Mouse (Mus musculus) ES-Bruce4 (cell line): ENCODE data around the gene Myo5a. TPM values are rescaled to one million over a fixed set of nuclear protein-coding genes. Genes with fewer than 3 reads are reported as not detected.

Source experiments
- H3K27ac ChIP-seq: 2 replicates; pipeline ENCODE4 v1.5.1; 2012; ENCODE audit warnings: low read length, inconsistent platforms; ENCODE audit not compliant: insufficient read depth
- H3K27me3 ChIP-seq: 2 replicates; pipeline ENCODE4 v1.6.1; 2012; ENCODE audit warnings: mild to moderate bottlenecking, low read length, inconsistent platforms; ENCODE audit not compliant: control insufficient read depth, poor library complexity, insufficient read depth, severe bottlenecking
- H3K36me3 ChIP-seq: 2 replicates; pipeline ENCODE4 v1.6.1; 2012; ENCODE audit warnings: inconsistent platforms, mild to moderate bottlenecking, low read length, moderate library complexity; ENCODE audit not compliant: control insufficient read depth, poor library complexity, insufficient read depth, severe bottlenecking
- H3K4me1 ChIP-seq: one replicate; pipeline ENCODE4 v1.8.1; 2011; ENCODE audit warnings: low read length; ENCODE audit not compliant: control insufficient read depth, insufficient read depth
- H3K4me3 ChIP-seq: 2 replicates; pipeline ENCODE4 v1.5.1; 2011; ENCODE audit warnings: low read depth, mild to moderate bottlenecking, low read length
- H3K9ac ChIP-seq: 2 replicates; pipeline ENCODE4 v1.6.1; 2012; ENCODE audit warnings: low read depth, mild to moderate bottlenecking, inconsistent platforms; ENCODE audit not compliant: poor library complexity, severe bottlenecking
- H3K9me3 ChIP-seq: replicated peaks from 2 replicates; pipeline ENCODE4 v1.6.1; 2012; ENCODE audit warnings: mild to moderate bottlenecking, low read length, inconsistent platforms; ENCODE audit not compliant: control insufficient read depth, poor library complexity, insufficient read depth, severe bottlenecking
- CTCF ChIP-seq: IDR thresholded peaks from one replicate; pipeline ENCODE4 v1.8.1; 2011; ENCODE audit warnings: low read depth, low read length
- EP300 ChIP-seq: IDR thresholded peaks from 2 replicates; pipeline ENCODE4 v1.6.1; 2011; ENCODE audit warnings: low read depth, low read length; ENCODE audit not compliant: insufficient read depth
- POLR2A ChIP-seq: IDR thresholded peaks from one replicate; pipeline ENCODE4 v1.8.1; 2011; ENCODE audit warnings: low read length; ENCODE audit not compliant: insufficient read depth
- polyA plus RNA-seq: library from polyadenylated mRNA; stranded (reverse); fragments of >200 nt; gene quantifications from 2 replicates; pipeline ENCODE4 v1.2.4, GENCODE M21; 2011; ENCODE audit warnings: low read depth; ENCODE audit not compliant: missing spikeins, insufficient read depth, insufficient read length

Gene Myo5a
- polyA plus RNA-seq, 1 experiment: 91.8 TPM

- Histone ChIP-seq H3K27ac (no peak overlapping the region), H3K27me3 (no peaks in the 10 kb centered on the region), H3K4me1 (no peaks in the 10 kb centered on the region), H3K9me3 (no peaks in the 10 kb centered on the region), H3K36me3 (peaks cover 4% of the 10 kb centered on the region), H3K4me3 (no peak overlapping the region), H3K9ac (no peak overlapping the region)
- TF ChIP-seq EP300 (no peak), POLR2A (no peak), CTCF (no peak)
Measured at GRCm38 (mm10) chr9:75146911-75147310, 76.1 kb downstream of the Myo5a start.

- H3K4me1 ChIP-seq: no peaks in the 10 kb centered on the region
- no peak overlapping the region for H3K27ac ChIP-seq
- no peak overlapping the region for H3K4me3 ChIP-seq
- H3K9ac ChIP-seq: no peak overlapping the region
- peaks cover 3% of the 10 kb centered on the region; the same call in 1 of the 2 replicates for H3K36me3 ChIP-seq
- H3K27me3 ChIP-seq: no peaks in the 10 kb centered on the region
- no peak for TF ChIP-seq POLR2A
- no peak for TF ChIP-seq EP300
- TF ChIP-seq CTCF: no peak
- no peaks in the 10 kb centered on the region for H3K9me3 ChIP-seq
Measured at GRCm38 (mm10) chr9:75160525-75160924, 89.7 kb downstream of the Myo5a start.

GRCm38 (mm10) chr9:75163650-75164049 is 92.8 kb downstream of the Myo5a start:
- Histone ChIP-seq H3K27me3 (no peaks in the 10 kb centered on the region), H3K4me3 (no peak overlapping the region), H3K27ac (no peak overlapping the region), H3K9me3 (no peaks in the 10 kb centered on the region), H3K9ac (no peak overlapping the region), H3K36me3 (peaks cover 3% of the 10 kb centered on the region; the same call in 1 of the 2 replicates), H3K4me1 (no peaks in the 10 kb centered on the region)
- no peak for TF ChIP-seq EP300
- no peak for TF ChIP-seq POLR2A
- TF ChIP-seq CTCF: no peak

GRCm38 (mm10) chr9:75171721-75172120 is 100.9 kb downstream of the Myo5a start:
- H3K27ac ChIP-seq: no peak overlapping the region
- no peak overlapping the region for H3K4me3 ChIP-seq
- no peak overlapping the region for H3K9ac ChIP-seq
- H3K27me3 ChIP-seq: no peaks in the 10 kb centered on the region
- peaks cover 7% of the 10 kb centered on the region for H3K36me3 ChIP-seq
- H3K9me3 ChIP-seq: no peaks in the 10 kb centered on the region
- H3K4me1 ChIP-seq: no peaks in the 10 kb centered on the region
- TF ChIP-seq POLR2A: no peak
- TF ChIP-seq CTCF: no peak
- no peak for TF ChIP-seq EP300

GRCm38 (mm10) chr9:75187646-75188260 is 116.9 kb downstream of the Myo5a start:
- Histone ChIP-seq H3K36me3 (peaks cover 2% of the 10 kb centered on the region), H3K27ac (no peak overlapping the region), H3K4me1 (no peaks in the 10 kb centered on the region), H3K9me3 (no peaks in the 10 kb centered on the region), H3K27me3 (no peaks in the 10 kb centered on the region), H3K4me3 (no peak overlapping the region), H3K9ac (no peak overlapping the region)
- no peak for TF ChIP-seq CTCF
- no peak for TF ChIP-seq POLR2A

GRCm38 (mm10) chr9:75193858-75194257 is 123.0 kb downstream of the Myo5a start:
- no peak overlapping the region for H3K4me3 ChIP-seq
- no peak overlapping the region for H3K27ac ChIP-seq
- H3K4me1 ChIP-seq: no peaks in the 10 kb centered on the region
- H3K9me3 ChIP-seq: no peaks in the 10 kb centered on the region
- TF ChIP-seq EP300 (no peak), CTCF (no peak), POLR2A (no peak)
- H3K27me3 ChIP-seq: no peaks in the 10 kb centered on the region
- H3K36me3 ChIP-seq: 0 out of 2 replicates have a peak, but pooled peaks cover 2% of the 10 kb centered on the region
- no peak overlapping the region for H3K9ac ChIP-seq
